Mouse (Mus musculus) intestine, embryonic 16.5 days (tissue): ENCODE results near the gene Sema4d. TPM values are rescaled to one million over a fixed set of nuclear protein-coding genes. Genes with fewer than 3 reads are reported as not detected.
"Not testable (repeated sequence)": the region's sequence is repeated elsewhere in the genome, so short reads cannot be mapped to it uniquely, and the experiment has no call there.

Source experiments
- ATAC-seq: fragments of 200-750 bp; cut with Nextera tagmentation; 2 replicates; pipeline ENCODE4 v1.8.0; 2017; ENCODE audit warnings: moderate TSS enrichment, moderate library complexity
- H3K27ac ChIP-seq: fragments of 300-500 bp; sonication (generic); 2 replicates; pipeline ENCODE4 v1.5.1; 2014; ENCODE audit warnings: mild to moderate bottlenecking, low read length
- H3K27me3 ChIP-seq: fragments of 300-500 bp; sonication (generic); replicated peaks from 2 replicates; pipeline ENCODE4 v1.6.1; 2014; ENCODE audit warnings: low read length, control low read depth, mixed read lengths; ENCODE audit not compliant: control insufficient read depth, insufficient read depth
- H3K36me3 ChIP-seq: fragments of 300-500 bp; sonication (generic); 2 replicates; pipeline ENCODE4 v1.6.1; 2014; ENCODE audit warnings: low read length, control low read depth; ENCODE audit not compliant: control insufficient read depth, insufficient read depth
- H3K4me1 ChIP-seq: fragments of 300-500 bp; sonication (generic); 2 replicates; pipeline ENCODE4 v1.6.1; 2014; ENCODE audit warnings: low read length, control low read depth, mixed read lengths; ENCODE audit not compliant: control insufficient read depth, insufficient read depth
- H3K4me2 ChIP-seq: fragments of 300-500 bp; sonication (generic); 2 replicates; pipeline ENCODE4 v1.6.1; 2014; ENCODE audit warnings: low read depth, low read length, control low read depth
- H3K4me3 ChIP-seq: fragments of 300-500 bp; sonication (generic); 2 replicates; pipeline ENCODE4 v1.5.1; 2014; ENCODE audit warnings: mild to moderate bottlenecking, low read length
- H3K9ac ChIP-seq: fragments of 300-500 bp; sonication (generic); 2 replicates; pipeline ENCODE4 v1.6.1; 2014; ENCODE audit warnings: low read depth, low read length
- H3K9me3 ChIP-seq: fragments of 300-500 bp; sonication (generic); 2 replicates; pipeline ENCODE4 v1.6.1; 2016; ENCODE audit warnings: low read length, control low read depth; ENCODE audit not compliant: control insufficient read depth
- WGBS: fragments of 180-500 bp; shearing (Covaris S2); extraction: QIAGEN DNeasy Blood & Tissue Kit; methylation state at CpG from one replicate; pipeline ENCODE4 v1.1.7; 2014; 5-methylcytosine and 5-hydroxymethylcytosine counted together
- polyA plus RNA-seq: library from polyadenylated mRNA; unstranded; fragments of >200 nt; fragmentation: Nextera tagmentation; extraction: Ambion mirVana; gene quantifications from 2 replicates; pipeline ENCODE4 v1.2.1, GENCODE M21; 2015

The Sema4d gene
- polyA plus RNA-seq, 1 experiment from 2014 or later: 5.7 TPM

DNA sequence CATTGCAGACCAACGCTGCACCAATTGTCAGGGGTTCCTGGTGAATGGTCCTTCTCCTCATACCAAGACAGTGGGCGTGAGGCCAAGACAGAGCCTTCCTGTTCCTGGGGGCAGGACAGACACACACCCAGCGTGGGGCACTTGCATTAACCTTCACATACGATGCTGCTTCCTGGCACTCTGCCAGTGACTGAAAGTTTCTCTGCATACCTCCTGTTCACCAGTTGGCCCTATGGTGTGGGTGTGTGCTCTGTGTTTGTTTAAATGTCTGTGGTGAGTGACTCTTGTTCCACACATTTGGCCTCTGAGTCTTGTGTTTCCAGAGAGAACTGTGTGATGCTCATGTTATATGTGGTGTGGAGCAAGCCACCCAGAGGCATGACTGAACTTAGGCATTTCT, 116.9 kb downstream of the Sema4d start:
- no peak overlapping the region for H3K27ac ChIP-seq
- ATAC-seq: no peak
- H3K36me3 ChIP-seq: peaks cover 29% of the 10 kb centered on the region
- H3K9ac ChIP-seq: no peak overlapping the region
- WGBS: 68% methylated on average over 4 of the region's 4 CpGs
- no peaks in the 10 kb centered on the region for H3K4me1 ChIP-seq
- no peaks in the 10 kb centered on the region for H3K9me3 ChIP-seq
- no peaks in the 10 kb centered on the region for H3K27me3 ChIP-seq
- no peak overlapping the region for H3K4me3 ChIP-seq
- H3K4me2 ChIP-seq: no peak overlapping the region

DNA sequence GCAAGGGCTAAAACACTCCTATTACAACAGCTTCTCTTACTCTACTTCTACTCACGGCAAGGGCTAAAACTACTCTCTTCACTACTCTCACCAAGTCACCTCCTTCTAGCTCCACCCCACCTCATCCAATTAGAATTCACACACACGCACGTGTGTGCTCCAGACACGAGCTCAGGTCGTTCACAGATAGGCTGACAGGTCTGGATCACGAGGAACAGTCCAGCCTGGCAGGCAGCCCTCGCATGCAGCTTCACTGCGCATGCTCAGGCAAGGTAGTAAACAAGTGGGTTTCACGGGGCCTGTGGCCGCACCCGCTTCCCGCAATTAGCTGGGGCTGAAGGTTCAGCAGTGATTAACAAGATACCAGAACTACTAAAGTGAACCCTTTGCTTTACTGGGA, 125.4 kb downstream of the Sema4d start:
- peaks cover 11% of the 10 kb centered on the region; the same call in 1 of the 2 replicates for H3K36me3 ChIP-seq
- not testable (repeated sequence) for H3K9me3 ChIP-seq

DNA sequence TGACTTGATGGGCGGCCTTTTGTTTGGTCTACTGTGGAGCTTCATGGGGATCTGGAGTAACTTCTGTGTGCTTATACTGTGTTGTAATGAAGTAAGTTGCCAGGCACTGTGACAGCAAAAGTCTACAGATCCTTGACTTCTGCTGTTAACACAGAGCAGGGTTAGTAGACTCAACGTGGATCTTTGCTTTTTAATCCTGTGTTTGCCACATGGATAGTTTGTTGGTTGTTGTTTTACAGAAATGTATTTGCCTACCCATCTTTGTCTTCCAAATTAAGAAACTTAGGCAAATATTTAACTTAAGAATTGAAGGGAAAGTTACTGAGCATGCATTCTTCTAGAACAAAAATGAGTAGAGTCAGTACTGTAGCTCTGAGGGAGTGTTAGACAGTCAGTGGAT, 130.0 kb downstream of the Sema4d start:
- no peak for ATAC-seq
- no peak overlapping the region for H3K27ac ChIP-seq
- WGBS: 91% methylated on average over 2 of the region's 2 CpGs
- H3K9ac ChIP-seq: no peak overlapping the region
- no peaks in the 10 kb centered on the region for H3K9me3 ChIP-seq
- H3K4me2 ChIP-seq: no peak overlapping the region
- no peaks in the 10 kb centered on the region for H3K4me1 ChIP-seq
- H3K36me3 ChIP-seq: peaks cover 13% of the 10 kb centered on the region; the same call in 1 of the 2 replicates
- no peaks in the 10 kb centered on the region for H3K27me3 ChIP-seq
- H3K4me3 ChIP-seq: no peak overlapping the region

More for the DNA sequence above, 125.4 kb downstream of the Sema4d start:
- WGBS: 83% methylated on average over 12 of the region's 12 CpGs
- not testable (repeated sequence) for H3K4me1 ChIP-seq, H3K4me2 ChIP-seq, H3K9ac ChIP-seq, H3K27ac ChIP-seq, H3K4me3 ChIP-seq, H3K27me3 ChIP-seq
- 0 out of 2 replicates have a peak, but pooled peaks have one; percentile 21 for ATAC-seq

DNA sequence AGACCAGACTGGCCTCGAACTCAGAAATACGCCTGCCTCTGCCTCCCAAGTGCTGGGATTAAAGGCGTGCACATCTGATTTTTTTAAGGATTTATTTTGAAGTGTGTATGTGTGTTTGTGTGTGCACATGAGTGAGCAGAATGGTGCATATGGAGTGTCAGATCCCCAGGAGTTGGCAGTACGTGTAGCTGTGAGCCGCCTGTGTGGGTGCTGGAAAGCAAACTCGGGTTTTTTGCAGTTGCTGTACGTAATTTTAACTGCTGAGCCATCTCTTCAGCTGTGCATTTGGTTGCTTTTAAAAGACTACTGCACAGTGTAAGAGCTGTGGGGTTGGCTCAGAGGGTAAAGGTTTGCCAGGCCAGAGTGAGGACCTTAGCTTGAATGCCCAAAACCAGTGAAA, 134.0 kb downstream of the Sema4d start:
- Histone ChIP-seq H3K36me3 (peaks cover 22% of the 10 kb centered on the region), H3K27me3 (no peaks in the 10 kb centered on the region), H3K9me3 (no peaks in the 10 kb centered on the region), H3K4me3 (no peak overlapping the region), H3K9ac (no peak overlapping the region), H3K4me1 (no peaks in the 10 kb centered on the region), H3K27ac (no peak overlapping the region), H3K4me2 (no peak overlapping the region)
- ATAC-seq: no peak
- WGBS: 96% methylated on average over 7 of the region's 7 CpGs

DNA sequence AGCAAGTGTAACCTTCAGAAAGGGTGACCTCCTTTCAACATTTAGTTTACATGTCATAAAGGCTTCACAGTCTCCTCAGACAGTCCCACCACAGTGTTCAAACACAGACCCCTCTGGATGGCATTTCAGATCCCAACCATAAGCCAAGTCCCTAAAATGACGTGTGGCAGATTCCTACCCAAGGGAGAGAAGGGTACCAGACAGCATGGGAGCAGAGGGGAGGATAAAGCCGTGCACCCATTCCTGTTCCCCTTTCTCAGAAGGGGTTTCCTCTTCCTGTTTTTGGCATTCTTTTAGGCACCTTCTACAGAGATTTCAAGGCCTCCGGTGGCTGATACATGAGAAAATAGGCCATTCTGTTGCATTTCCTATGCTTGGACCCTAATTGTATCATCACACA, 135.5 kb downstream of the Sema4d start:
- H3K4me1 ChIP-seq: no peaks in the 10 kb centered on the region
- no peak for ATAC-seq
- H3K9me3 ChIP-seq: no peaks in the 10 kb centered on the region
- no peak overlapping the region for H3K4me2 ChIP-seq
- no peak overlapping the region for H3K27ac ChIP-seq
- H3K4me3 ChIP-seq: no peak overlapping the region
- WGBS: 92% methylated on average over 3 of the region's 3 CpGs
- no peaks in the 10 kb centered on the region for H3K27me3 ChIP-seq
- no peak overlapping the region for H3K9ac ChIP-seq
- H3K36me3 ChIP-seq: peaks cover 25% of the 10 kb centered on the region

DNA sequence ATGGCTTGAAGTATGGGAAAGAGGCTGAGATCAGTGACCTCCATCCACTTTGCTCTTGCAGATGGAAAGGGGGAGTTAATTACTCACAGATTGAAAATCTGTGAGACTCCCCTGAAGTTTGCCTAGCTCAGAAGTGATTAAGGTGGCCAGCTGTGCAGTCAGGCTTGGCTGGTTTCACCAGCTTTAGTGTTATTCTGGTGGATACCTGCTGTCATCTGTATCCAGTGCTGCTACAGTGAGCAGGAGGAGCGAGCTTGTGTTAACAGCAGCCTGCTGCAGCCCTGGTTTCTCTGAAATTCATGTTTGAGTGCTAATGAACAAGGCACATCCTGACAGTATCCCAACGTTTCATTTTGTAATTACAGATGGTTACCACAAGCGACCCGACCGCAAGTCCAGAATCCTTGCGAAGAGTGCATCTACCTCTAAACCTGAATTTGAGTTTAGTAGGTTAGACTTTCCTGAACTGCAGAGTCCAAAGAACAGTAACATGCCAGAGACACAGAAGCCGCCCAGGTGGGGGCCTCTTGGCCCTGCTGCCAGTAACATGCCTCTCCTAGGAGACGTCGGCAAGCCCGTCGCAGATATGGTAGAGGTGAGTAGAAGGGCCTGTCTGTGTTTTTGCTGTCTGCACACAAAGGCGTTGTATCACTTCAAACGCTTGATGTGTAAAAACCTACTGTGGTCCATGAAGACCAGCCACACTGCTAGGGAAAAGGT, 136.9 kb downstream of the Sema4d start:
- H3K9me3 ChIP-seq: no peaks in the 10 kb centered on the region
- no peaks in the 10 kb centered on the region for H3K27me3 ChIP-seq
- H3K36me3 ChIP-seq: peaks cover 30% of the 10 kb centered on the region
- H3K27ac ChIP-seq: no peak overlapping the region
- no peak overlapping the region for H3K9ac ChIP-seq
- ATAC-seq: no peak
- H3K4me3 ChIP-seq: no peak overlapping the region
- peaks cover 3% of the 10 kb centered on the region; the same call in 1 of the 2 replicates for H3K4me1 ChIP-seq
- H3K4me2 ChIP-seq: no peak overlapping the region
- 94% methylated on average over 13 of the region's 13 CpGs for WGBS

DNA sequence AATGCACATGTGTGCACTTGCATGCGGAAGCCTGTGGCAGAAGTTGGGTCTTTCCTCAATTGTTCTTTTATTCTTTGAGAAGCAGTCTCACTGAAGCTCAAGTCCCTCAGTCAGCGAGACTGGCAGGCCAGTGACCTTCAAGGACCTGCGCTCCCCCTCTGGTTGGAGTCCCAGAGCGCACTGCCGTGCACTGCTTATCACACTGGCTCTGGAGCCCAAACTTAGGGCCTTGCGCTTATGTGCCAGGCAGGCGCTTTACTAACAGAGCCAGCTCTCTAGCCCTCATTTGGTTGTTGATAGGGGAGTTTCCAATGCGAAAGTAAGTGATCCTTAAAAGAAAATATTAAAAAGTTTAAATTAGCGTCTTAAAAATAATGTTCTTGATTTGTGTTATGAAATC, 139.6 kb downstream of the Sema4d start:
- Histone ChIP-seq H3K27ac (no peak overlapping the region), H3K9me3 (no peaks in the 10 kb centered on the region), H3K9ac (no peak overlapping the region), H3K4me3 (no peak overlapping the region), H3K27me3 (no peaks in the 10 kb centered on the region), H3K4me2 (no peak overlapping the region), H3K36me3 (peaks cover 32% of the 10 kb centered on the region), H3K4me1 (peaks cover 9% of the 10 kb centered on the region)
- WGBS: 93% methylated on average over 9 of the region's 9 CpGs
- no peak for ATAC-seq

DNA sequence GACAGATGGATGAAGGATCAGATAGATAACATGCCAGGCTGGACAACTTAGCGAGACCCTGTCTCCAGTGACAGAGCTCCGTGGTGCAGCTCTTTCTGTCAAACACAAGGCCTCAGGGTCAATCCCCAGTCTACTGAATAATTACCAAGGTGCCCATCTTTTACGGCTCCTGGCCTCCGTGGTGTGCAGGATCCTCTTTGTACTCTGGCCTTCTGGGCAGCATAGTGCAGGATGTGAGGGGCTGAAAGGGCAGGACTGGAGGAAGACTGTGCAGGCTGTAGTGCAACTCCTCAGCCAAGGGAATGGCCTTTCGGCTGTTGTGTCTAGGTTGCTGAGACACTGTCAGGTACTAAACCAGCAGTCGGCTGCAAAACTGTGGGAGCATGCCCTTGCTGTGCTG, 140.4 kb downstream of the Sema4d start:
- ATAC-seq: no peak
- H3K27me3 ChIP-seq: no peaks in the 10 kb centered on the region
- peaks cover 29% of the 10 kb centered on the region for H3K36me3 ChIP-seq
- no peak overlapping the region for H3K27ac ChIP-seq
- H3K9me3 ChIP-seq: no peaks in the 10 kb centered on the region
- peaks cover 11% of the 10 kb centered on the region for H3K4me1 ChIP-seq
- H3K9ac ChIP-seq: no peak overlapping the region
- no peak overlapping the region for H3K4me3 ChIP-seq
- no peak overlapping the region for H3K4me2 ChIP-seq
- WGBS: 88% methylated on average over 6 of the region's 6 CpGs

DNA sequence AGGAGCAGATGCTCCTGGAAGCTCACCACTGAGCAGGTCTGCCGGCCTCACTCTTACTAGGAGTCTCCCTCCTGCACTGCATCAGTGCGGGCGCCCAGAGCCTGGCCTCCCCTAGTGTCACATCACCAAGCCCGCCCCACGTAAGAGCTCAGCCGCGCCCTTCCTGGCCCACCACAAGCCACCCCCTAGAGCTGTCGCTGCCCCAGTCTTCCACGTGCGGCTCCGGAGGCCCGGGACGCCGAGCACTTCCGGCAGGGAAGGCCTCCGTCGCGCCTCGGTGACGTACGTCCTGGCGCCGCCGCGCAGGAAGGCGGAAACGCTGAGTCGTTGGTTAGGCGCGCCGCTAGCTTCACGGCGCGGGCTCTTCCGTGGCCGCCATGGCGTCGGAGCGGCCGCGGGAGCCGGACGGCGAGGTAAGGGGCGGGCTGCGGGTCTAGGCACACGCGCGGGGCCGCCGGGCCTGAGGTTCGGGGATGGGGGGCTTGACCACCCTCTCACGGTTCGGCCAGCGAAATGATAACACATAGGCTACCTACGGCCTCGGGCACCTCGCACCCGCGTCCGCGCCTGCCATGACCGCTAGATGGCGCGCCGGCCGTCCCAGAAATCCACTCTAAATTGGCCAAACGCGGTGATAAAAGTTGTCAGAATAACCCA, 142.0 kb downstream of the Sema4d start, which contains the start of gene Secisbp2:
Secisbp2 (plus strand) TSS at position 290 of the 657 bp plus-strand sequence.
- ATAC-seq: peak; percentile 95
- H3K4me1 ChIP-seq: peaks cover 22% of the 10 kb centered on the region
- peaks cover 25% of the 10 kb centered on the region for H3K36me3 ChIP-seq
- H3K9me3 ChIP-seq: no peaks in the 10 kb centered on the region
- peak within 1 kb of the TSS; percentile 81 for H3K27ac ChIP-seq
- H3K4me3 ChIP-seq: peak within 1 kb of the TSS; percentile 84
- H3K27me3 ChIP-seq: no peaks in the 10 kb centered on the region
- H3K4me2 ChIP-seq: peak within 1 kb of the TSS; percentile 74
- WGBS: under 1% methylated on average over 69 of the region's 69 CpGs
- H3K9ac ChIP-seq: peak within 1 kb of the TSS; percentile 86
